Mouse (Mus musculus) kidney, postnatal 36 days (tissue): ENCODE results near the gene Hist1h2ae.

Experiments
- DNase-seq, 2 experiments: peaks; one replicate each; pipeline ENCODE4 v3.0.0; 2021 to 2022; ENCODE audit warnings: mixed read lengths in 2 of 2

The Hist1h2ae gene

DNA sequence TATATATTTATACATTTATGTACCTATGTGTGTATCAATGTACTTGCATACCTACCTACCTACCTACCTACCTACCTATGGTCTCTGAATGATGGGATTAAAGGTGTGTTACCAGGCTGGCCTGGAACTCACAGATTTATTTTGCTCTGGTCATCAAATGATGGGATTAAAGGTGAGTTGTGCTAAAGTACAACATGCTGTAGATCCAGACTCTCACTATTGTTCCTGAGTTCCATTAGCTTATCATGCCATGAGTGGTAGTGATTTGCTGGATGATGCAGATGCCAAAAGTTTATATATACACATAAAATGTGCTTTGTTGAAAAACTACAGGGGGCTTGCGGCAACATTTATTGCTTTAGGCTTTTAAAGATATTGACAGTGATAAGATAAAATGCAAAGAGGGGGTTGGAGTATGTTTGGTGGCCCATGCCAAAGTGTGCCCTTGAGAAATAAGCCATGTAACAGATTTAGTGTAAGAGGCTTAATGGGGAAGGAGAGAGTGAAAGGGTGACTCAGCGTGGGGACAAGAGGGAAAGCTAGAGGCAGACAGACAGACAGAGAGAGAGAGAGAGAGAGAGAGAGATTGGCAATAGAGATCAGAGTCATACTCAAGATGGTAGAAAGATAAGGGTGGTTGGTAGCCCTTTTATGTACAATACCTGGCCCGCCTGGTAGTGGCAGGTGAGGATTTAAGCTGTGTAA is 33.9 kb downstream of the Hist1h2ae start:
- no peak for DNase-seq

DNA sequence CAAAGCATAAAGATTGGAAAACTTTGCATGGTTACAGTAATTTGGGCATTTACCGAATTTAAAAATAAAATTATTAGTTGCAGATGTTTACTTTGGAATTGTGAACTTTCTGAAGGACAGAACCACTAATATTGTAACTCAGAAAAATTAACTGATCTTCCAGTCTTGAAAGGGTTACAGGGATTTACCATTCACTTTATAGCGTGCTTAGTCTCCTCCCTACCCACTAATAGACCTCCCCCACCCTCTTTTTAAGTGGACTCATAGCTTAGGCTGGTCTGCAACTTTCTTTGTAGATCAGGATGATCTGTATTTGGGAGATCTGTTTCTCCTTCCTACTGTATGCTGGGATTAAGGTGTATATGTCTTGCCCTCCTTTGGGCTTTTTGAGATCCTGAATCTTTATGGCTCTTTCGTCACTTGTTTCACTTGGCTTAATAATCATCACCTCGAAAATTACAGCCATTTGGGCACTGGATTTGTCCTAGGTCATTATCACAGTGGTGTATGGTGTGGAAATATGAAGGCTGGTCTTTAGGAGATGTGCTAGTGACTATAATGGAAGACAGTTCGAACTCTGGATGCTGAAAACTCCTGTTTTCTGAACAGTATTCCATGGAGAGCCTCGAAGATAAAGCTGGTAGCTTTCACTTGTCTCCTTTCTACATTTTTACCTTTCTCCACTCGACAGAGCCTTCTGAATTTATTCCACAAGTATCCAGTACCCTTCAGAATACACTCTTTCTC is 34.8 kb downstream of the Hist1h2ae start:
- DNase-seq = no peak

DNA sequence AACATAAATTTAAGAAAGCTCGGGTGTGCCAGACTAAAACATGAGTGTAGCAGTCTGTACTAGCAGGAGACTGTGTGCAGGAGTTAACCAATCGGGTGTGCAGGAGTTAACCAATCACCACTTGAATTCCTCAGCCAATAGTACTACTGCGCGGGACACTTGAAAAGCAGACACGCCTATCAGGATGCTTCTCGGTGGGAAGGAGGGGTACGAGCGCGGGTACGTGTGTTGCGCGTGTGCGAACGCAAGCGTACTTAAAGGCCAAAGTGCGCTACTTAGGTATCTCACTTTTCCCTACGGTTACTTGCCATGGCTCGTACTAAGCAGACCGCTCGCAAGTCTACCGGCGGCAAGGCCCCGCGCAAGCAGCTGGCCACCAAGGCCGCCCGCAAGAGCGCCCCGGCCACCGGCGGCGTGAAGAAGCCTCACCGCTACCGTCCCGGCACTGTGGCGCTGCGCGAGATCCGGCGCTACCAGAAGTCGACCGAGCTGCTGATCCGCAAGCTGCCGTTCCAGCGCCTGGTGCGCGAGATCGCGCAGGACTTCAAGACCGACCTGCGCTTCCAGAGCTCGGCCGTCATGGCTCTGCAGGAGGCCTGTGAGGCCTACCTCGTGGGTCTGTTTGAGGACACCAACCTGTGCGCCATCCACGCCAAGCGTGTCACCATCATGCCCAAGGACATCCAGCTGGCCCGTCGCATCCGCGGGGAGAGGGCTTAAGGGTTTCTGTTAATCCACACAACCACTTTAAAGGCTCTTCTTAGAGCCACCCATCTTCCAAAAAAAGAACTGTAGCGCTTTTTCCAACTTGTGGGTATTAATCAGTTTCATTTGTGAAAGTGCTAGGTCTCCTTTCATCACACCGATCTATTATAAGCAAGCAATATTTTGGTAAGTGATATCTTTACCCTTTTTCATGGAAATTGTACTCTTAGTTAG is 35.6 kb downstream of the Hist1h2ae start, which contains the start of gene Hist1h3g:
Hist1h3g (plus strand) TSS at position 286 of the 939 bp plus-strand sequence.
- DNase-seq = peak; percentile 91 to 93

DNA sequence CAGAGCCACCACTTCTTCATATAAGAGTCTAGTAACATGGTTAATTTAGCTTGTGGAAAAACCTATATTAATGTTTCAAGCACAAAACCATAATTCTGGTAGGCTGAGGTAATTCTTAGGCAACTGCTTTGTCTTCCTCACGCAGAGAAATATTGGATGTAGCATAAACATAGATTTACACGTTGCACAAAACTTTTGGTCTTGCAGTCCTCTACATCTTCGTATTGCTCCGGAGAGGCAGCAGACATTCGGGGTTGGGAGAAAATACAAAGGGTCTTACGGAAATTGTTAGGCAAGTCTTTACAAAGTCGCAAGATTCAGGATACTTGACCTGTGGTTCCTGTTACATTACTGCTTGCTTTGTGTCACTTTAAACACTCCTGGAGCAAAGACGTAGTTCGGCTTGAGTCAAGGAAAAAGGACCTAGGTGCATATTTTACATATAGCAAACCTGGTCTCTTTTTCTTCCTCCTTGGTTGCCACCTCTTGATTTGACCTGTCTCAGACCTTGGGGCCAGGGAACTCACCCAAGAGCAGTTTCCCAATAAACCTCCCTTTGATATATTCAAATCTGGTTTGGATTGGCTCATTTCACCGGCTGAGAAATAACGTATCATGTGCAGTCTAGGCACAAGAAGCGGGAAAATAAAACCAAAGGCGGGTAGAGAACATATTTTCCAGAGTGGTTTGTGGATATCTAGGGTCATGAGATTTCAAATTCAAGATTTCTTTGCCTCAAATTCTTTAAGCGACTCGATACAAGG is 36.5 kb downstream of the Hist1h2ae start:
- no peak for DNase-seq

DNA sequence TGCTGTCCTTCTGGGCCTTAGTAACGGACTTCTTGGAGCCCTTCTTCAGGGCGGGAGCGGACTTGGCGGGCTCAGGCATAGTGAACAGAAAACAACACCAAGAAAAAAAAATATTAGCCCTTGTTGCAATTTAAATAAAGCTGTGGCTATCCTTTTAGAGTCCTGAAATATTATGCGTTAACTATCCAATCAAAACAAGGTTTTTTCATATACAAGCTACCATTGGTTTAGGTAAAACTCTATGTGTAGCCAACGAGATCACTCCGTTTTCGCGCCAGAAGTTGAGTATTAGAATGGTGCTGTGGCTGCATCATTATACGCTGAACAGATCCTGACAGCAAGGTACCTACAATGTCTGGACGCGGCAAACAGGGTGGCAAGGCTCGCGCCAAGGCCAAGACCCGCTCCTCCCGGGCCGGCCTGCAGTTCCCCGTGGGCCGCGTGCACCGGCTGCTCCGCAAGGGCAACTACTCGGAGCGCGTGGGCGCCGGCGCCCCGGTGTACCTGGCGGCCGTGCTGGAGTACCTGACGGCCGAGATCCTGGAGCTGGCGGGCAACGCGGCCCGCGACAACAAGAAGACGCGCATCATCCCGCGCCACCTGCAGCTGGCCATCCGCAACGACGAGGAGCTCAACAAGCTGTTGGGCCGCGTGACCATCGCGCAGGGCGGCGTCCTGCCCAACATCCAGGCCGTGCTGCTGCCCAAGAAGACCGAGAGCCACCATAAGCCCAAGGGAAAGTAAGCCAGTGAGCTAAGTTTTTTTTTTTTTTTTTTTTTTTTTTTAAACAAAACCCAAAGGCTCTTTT is 37.3 kb downstream of the Hist1h2ae start, which contains the start of gene Hist1h2af:
Hist1h2af (plus strand) TSS at position 347 of the 808 bp plus-strand sequence.
- DNase-seq = peak; percentile 70 to 75

DNA sequence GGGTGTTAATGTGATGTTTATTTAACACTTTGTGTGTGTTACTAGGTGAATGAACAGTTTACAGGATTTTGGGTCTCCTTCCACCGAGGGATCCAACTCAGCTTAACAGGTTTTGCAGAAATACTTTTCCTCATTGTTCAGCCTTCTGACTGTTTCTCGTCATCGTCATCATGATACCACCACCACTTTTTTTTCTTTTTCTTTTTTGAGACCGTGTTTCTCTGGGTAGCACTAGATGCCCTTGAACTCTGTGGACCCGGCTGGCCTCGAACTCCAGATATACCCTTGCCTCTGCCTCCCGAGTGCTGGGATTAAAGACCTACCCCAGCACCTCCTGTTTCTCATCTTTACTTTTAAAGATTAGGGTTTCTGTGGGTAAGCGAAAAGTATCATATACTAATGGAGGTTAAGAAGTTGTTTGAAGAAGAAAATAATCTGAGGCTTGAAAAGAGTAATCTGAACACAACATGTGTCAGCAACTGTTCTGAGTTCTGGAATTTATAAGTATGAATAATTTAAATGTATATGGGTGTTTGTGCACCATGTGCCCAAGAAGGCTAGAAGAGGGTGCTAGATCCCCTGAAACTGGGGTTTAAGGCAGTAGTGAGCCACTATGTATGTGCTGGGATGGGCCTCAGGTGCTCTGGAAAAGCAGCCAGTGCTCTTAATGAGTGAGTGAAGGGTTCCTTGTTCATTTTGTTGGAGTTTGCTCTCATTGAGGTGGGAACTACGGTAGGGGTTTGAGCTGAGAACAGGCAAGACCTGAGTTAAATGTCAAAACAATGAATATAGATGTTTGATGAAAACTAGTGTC is 38.6 kb downstream of the Hist1h2ae start:
- DNase-seq = no peak

DNA sequence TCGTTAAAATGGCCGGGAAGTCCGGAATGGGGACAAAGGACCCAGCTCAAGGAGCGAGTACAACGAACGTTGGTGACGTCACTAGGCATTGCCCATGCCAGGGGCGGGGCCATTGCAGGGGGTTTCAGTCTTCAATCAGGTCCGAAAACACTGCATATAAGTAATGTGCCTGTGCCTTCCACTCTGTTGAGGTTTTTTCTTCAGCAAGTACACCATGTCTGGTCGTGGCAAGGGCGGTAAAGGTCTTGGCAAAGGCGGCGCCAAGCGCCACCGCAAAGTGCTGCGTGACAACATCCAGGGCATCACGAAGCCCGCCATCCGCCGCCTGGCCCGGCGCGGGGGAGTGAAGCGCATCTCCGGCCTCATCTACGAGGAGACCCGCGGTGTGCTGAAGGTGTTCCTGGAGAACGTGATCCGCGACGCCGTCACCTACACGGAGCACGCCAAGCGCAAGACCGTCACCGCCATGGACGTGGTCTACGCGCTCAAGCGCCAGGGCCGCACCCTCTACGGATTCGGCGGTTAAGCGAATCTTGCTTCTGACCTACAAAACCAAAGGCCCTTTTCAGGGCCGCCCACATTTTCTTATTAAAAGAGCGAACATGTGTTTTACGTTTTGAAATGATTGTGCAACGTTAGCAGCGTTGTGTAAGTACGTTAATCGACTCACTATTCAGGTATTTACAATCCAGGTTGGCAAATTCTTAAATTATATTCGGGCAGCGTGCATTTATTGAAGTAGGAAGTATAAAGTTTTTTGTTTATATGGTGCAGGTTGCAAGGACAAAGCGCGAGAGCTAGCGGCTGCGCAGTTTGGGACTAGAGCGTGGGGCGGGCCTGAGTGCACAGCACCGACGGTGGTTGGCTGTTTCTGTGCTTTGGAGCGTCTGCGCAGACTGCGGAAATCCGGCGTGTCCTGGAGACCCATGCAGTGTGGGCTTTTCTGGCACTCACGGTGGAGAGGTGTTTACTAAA is 39.8 kb downstream of the Hist1h2ae start, which contains the start of gene Hist1h4h:
Hist1h4h (plus strand) TSS at position 150 of the 975 bp plus-strand sequence.
- peak; percentile 95 to 98 for DNase-seq

DNA sequence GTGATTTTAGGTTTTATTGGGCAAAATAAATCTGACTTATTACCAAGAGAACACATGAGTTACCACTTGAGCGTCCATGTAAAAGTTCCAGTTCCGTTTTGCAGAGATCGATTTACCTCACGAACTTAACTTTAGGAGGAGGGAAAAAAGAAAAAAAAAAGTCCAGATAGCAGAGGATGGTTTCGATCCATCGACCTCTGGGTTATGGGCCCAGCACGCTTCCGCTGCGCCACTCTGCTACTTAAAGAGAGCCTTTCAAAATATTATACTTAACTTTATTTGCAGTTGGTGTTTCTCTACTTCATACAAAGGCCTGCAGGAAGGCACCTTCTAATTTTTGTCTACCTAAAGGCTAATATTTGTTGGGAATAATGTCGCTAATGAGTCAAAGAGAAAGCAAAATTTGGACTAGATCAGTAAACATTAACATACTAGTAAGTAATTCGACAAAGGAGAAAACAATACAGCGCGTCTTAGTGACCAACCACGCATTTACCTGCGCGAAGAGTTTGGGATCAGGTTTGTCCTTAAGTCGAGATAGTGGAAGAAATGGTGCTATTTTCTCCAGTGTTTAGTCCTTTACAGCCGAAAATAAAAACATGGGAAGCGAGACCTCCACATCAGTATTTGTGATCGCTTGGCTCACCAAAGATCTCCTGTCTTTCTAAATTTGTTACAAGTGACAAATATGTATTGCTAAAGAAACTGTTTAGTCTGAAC is 40.7 kb downstream of the Hist1h2ae start:
- peak; percentile 58 to 66 for DNase-seq

DNA sequence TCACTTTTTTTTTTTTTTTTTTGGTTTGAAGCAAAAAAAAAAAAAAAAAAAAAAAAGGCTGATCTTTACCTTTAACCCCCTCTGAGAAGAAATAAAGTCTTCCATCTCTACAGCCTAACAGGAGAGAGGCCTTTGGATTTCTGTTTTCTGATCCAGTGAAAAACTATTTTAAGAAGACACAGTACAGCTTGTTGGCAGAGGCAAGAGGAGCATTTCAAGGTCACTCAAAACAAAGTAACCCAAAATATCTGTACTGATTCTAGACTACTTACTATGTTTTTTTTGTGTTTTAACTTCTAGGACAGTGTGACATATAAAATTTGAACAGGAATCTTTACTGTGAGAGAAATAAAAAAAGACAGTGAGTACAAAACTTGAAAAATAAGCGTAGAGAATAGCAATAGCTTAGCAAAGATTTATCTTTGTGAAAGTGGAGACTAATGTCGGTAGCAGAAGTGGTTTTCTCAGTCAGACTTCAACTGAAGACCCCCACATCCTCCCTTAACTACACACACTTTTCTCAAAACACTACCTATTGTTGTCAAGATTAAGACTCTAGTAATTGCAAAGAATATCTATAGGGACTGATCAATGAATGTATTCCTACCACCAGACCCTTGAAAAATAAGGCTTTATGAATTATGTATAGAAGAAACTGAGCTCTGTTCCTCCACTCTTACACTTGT is 41.4 kb downstream of the Hist1h2ae start:
- DNase-seq = no peak

DNA sequence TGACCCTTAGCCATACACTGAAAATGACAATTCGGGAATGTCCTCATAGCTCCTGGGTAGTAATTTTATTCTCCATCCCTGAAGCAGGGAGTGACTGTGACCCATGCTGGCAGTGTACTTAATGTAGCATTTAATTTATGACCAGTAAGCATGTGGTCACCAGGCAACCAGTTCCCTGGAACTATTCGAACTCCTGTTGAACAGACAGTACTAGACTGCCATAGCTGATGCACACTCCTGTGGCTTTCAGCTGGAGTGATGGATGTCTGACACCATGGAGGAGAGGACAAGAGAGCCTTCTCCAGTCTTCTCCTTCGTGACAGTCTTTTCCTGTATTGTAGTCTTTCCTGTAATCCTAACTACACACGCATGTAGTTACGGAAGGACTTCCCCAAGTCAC is 42.0 kb downstream of the Hist1h2ae start:
- no peak for DNase-seq

DNA sequence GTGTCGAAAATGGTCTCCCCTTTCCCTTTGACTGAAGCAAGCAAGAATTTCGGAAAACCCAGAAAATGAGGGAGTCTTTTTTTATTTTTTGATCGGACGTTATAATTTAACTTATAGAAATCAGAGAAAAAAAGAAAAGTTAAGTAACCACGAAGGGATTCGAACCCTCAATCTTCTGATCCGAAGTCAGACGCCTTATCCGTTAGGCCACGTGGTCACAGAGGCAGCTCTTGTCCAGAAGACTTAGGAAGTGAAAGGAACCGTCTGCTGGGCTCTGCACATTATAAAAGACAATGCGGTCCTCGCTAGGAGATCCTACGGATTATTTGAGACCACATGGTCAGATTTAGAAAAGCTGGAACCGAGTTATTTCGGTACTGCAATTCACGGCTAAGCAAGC is 44.7 kb downstream of the Hist1h2ae start:
- DNase-seq = peak; percentile 90 to 91

DNA sequence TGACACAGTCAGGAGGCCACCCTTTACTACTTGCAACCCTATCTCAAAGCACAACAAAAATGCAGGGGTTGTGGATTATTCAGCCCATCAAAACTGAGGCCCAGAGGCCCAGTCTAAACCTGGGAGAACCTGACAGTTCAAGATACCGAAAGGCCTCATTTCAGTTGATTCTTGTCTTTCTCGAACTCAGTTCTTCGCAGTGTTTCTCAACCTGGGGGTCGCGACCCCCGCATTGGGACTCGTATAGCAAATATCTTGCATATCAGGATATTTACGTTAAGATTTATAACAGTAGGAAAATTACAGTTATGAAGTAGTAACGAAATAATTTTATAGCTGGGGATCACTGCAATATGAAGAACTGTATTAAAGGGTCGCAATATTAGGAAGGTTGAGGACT is 45.1 kb downstream of the Hist1h2ae start:
- DNase-seq = peak in 1 of 2 experiments; percentile 7

DNA sequence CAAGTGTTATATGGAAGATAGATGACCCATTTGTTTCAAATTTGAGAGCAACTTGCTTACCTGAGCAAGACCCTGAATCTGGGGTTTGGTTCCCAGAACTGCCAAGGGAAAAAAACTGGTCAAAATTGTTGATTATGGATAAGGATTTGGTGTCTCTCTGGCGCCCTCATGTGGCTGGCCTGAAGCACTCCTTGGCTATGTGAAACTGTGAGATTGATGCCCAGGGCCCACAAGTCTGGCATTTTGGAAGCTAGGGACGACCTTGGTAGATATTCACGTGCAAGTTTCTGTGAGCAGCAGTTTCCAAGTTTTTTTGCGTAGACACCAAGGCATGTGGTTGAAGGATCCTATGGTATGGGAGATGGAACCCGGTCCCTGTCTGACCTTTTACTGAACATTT is 46.4 kb downstream of the Hist1h2ae start:
- peak; percentile 60 to 82 for DNase-seq

DNA sequence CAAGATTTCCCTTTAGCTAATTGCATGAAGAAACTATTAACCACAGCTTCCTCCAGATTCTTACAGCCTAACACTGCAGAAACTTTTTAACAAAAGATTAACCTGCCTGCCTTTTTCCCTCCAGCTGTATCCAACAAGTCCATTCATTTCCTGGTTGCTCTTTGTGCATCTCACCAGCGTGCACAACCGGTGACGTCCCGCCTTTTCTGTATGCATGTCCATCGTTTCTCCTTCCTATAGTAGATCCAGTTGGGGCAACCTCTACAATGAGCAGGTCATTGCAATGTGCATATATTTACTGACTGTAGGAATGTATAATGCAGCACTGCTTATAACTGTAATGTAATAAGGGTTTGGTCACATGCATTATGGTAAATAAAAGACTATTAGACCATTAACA is 47.0 kb downstream of the Hist1h2ae start:
- no peak for DNase-seq

DNA sequence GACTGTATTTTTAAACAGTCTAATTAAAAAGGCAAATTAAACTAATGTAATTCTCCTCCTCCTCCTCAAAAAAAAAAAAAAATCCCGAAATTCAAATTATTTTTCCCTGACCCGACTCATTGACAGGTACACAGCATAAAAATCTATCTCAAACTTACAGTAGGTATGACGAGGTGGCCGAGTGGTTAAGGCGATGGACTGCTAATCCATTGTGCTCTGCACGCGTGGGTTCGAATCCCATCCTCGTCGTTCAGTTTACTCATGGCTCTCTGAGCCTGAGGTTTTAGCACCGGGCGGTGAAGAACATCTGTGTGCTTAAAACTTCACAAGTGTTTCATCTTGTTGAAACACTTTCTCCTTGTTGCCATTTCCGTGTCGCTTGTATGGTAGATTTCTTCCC is 49.3 kb downstream of the Hist1h2ae start:
- peak; percentile 74 to 82 for DNase-seq
